Mouse (Mus musculus): Measurements from ENCODE around the gene Pygm. TPM values are rescaled to one million over a fixed set of nuclear protein-coding genes. Genes with fewer than 3 reads are reported as not detected.

Pygm gene
- polyA plus RNA-seq, 1 experiment from 2014 or later = 2.5 TPM

GRCm38 (mm10) chr19:6339191-6339590 lies 45.0 kb upstream of the Pygm start:
- Histone ChIP-seq H3K9ac (replicated peaks) (no peak overlapping the region), H3K4me3 (ENCODE audit: low read depth, low read length) (no peak overlapping the region), H3K4me2 (ENCODE audit: low read depth, low read length) (peak overlapping the region; percentile 94), H3K27ac (ENCODE audit: low read depth) (0 out of 2 replicates have a peak overlapping the region, but pooled peaks have one; percentile 94), H3K4me1 (ENCODE audit: insufficient read depth) (peaks cover 52% of the 10 kb centered on the region), H3K27me3 (ENCODE audit: insufficient read depth, low read length) (no peaks in the 10 kb centered on the region), H3K9me3 (ENCODE audit: low read length) (no peaks in the 10 kb centered on the region), H3K36me3 (replicated peaks; ENCODE audit: insufficient read depth, low read length) (peaks cover 33% of the 10 kb centered on the region)
- 94% methylated on average over 6 of the region's 6 CpGs for WGBS (ENCODE audit: insufficient replicate concordance)
- ATAC-seq = no peak
- no peak for TF ChIP-seq CTCF (IDR thresholded peaks at IDR 0.05; ENCODE audit: low read depth)
- DNase-seq = no peak

GRCm38 (mm10) chr19:6339890-6340504 lies 44.2 kb upstream of the Pygm start:
- Histone ChIP-seq H3K27ac (ENCODE audit: low read depth) (peak overlapping the region; percentile 94), H3K9me3 (ENCODE audit: low read length) (no peaks in the 10 kb centered on the region), H3K4me3 (ENCODE audit: low read depth, low read length) (peak overlapping the region; percentile 76), H3K4me1 (ENCODE audit: insufficient read depth) (peaks cover 47% of the 10 kb centered on the region), H3K4me2 (ENCODE audit: low read depth, low read length) (peak overlapping the region; percentile 94), H3K9ac (replicated peaks) (peak overlapping the region; percentile 56), H3K27me3 (ENCODE audit: insufficient read depth, low read length) (no peaks in the 10 kb centered on the region), H3K36me3 (replicated peaks; ENCODE audit: insufficient read depth, low read length) (peaks cover 37% of the 10 kb centered on the region)
- no peak for TF ChIP-seq EP300 (IDR thresholded peaks at IDR 0.05; ENCODE audit: low read depth)
- TF ChIP-seq CTCF (IDR thresholded peaks at IDR 0.05; ENCODE audit: low read depth) = peak; percentile 68
- DNase-seq (peak; percentile 75), ATAC-seq (peak; percentile 7; the same call in 1 of the 2 replicates)
- 38% methylated on average over 15 of the region's 15 CpGs for WGBS (ENCODE audit: insufficient replicate concordance)

- Histone ChIP-seq H3K9me3 (ENCODE audit: low read length) (no peaks in the 10 kb centered on the region), H3K27me3 (ENCODE audit: insufficient read depth, low read length) (no peaks in the 10 kb centered on the region), H3K36me3 (replicated peaks; ENCODE audit: insufficient read depth, low read length) (peaks cover 43% of the 10 kb centered on the region), H3K4me1 (ENCODE audit: insufficient read depth) (peaks cover 42% of the 10 kb centered on the region), H3K4me2 (ENCODE audit: low read depth, low read length) (peak within 1 kb of the TSS; percentile 94), H3K4me3 (ENCODE audit: low read depth, low read length) (peak within 1 kb of the TSS; percentile 76), H3K9ac (replicated peaks) (peak within 1 kb of the TSS; percentile 75), H3K27ac (ENCODE audit: low read depth) (peak within 1 kb of the TSS; percentile 94)
- ATAC-seq = peak; percentile 92
- TF ChIP-seq EP300 (IDR thresholded peaks at IDR 0.05; ENCODE audit: low read depth) = peak; percentile 38; the same call in 1 of the 2 replicates
- peak; percentile 50; the same call in 1 of the 2 replicates for TF ChIP-seq CTCF (IDR thresholded peaks at IDR 0.05; ENCODE audit: low read depth)
- DNase-seq = peak; percentile 94
- WGBS (ENCODE audit: insufficient replicate concordance) = 2% methylated on average over 50 of the region's 72 CpGs
Measured at GRCm38 (mm10) chr19:6340524-6341452, 43.4 kb upstream of the Pygm start, which contains the start of gene Map4k2. Map4k2 (plus strand) TSS chr19:6341135.

- Histone ChIP-seq H3K4me2 (ENCODE audit: low read depth, low read length) (peak overlapping the region; percentile 94), H3K27ac (ENCODE audit: low read depth) (peak overlapping the region; percentile 94), H3K4me1 (ENCODE audit: insufficient read depth) (peaks cover 37% of the 10 kb centered on the region), H3K36me3 (replicated peaks; ENCODE audit: insufficient read depth, low read length) (peaks cover 49% of the 10 kb centered on the region), H3K9me3 (ENCODE audit: low read length) (no peaks in the 10 kb centered on the region), H3K27me3 (ENCODE audit: insufficient read depth, low read length) (no peaks in the 10 kb centered on the region), H3K4me3 (ENCODE audit: low read depth, low read length) (peak overlapping the region; percentile 76), H3K9ac (replicated peaks) (peak overlapping the region; percentile 75)
- no peak for DNase-seq
- 5% methylated on average over 22 of the region's 23 CpGs for WGBS (ENCODE audit: insufficient replicate concordance)
- ATAC-seq = peak; percentile 1; the same call in 1 of the 2 replicates
- no peak for TF ChIP-seq EP300 (IDR thresholded peaks at IDR 0.05; ENCODE audit: low read depth)
- TF ChIP-seq CTCF (IDR thresholded peaks at IDR 0.05; ENCODE audit: low read depth) = no peak
Measured at GRCm38 (mm10) chr19:6341453-6342077, 42.6 kb upstream of the Pygm start.

- 37% methylated on average over 5 of the region's 5 CpGs for WGBS (ENCODE audit: insufficient replicate concordance)
- Histone ChIP-seq H3K9me3 (ENCODE audit: low read length) (no peaks in the 10 kb centered on the region), H3K4me3 (ENCODE audit: low read depth, low read length) (peak overlapping the region; percentile 76), H3K27ac (ENCODE audit: low read depth) (no peak overlapping the region), H3K36me3 (replicated peaks; ENCODE audit: insufficient read depth, low read length) (peaks cover 46% of the 10 kb centered on the region), H3K4me2 (ENCODE audit: low read depth, low read length) (peak overlapping the region; percentile 94), H3K9ac (replicated peaks) (0 out of 2 replicates have a peak overlapping the region, but pooled peaks have one; percentile 11), H3K27me3 (ENCODE audit: insufficient read depth, low read length) (no peaks in the 10 kb centered on the region), H3K4me1 (ENCODE audit: insufficient read depth) (peaks cover 33% of the 10 kb centered on the region)
- no peak for DNase-seq
- no peak for ATAC-seq
- no peak for TF ChIP-seq EP300 (IDR thresholded peaks at IDR 0.05; ENCODE audit: low read depth)
- no peak for TF ChIP-seq CTCF (IDR thresholded peaks at IDR 0.05; ENCODE audit: low read depth)
Measured at GRCm38 (mm10) chr19:6342276-6342933, 41.8 kb upstream of the Pygm start.
